Comparison of ENCODE assay signal across 18 mouse cellular contexts in genomic region chr2:5287044-5287380, GRCm38 (mm10).
DNase-seq lines count a peak whose midpoint lies in the region; ATAC-seq and TF ChIP-seq lines count a peak whose summit lies in the region.
"Had no signal": no experiment of that assay in that cellular context is flagged by ENCODE, and none has a peak within 500 bp of the region (broad histone marks: within the 10 kb centered on the region; RNA-seq: fewer than 3 reads in every experiment).

No protein-coding gene starts in this region.

- DNase-seq in kidney, adult 2 months: peak; percentile 27
- no peak for DNase-seq in kidney, adult 9 months
- DNase-seq in CH12.LX (ENCODE audit: extremely low read depth): no peak
- DNase-seq: cerebellum, adult 11-12 months; heart, adult 2 months; heart, postnatal 4 days; midbrain, embryonic 14.5 days; retina, postnatal 1 day; thymus, postnatal 36 days had no signal

- no peak for TF ChIP-seq CTCF in kidney, adult 2 months (conservative IDR thresholded peaks at IDR 0.05; ENCODE audit: insufficient read depth, insufficient read length, low read depth, low read length)
- no peak for TF ChIP-seq CTCF in CH12.LX (conservative IDR thresholded peaks at IDR 0.05 in 1 of 2, IDR thresholded peaks at IDR 0.05 in 1 of 2; ENCODE audit: low read depth in 2 of 2, low read length in 2 of 2)

- H3K36me3 ChIP-seq in kidney, adult 2 months (ENCODE audit: control insufficient read depth, insufficient read depth, low read length): no peaks in the 10 kb centered on the region
- H3K36me3 ChIP-seq in CH12.LX (replicated peaks in 1 of 2; ENCODE audit: control insufficient read depth in 1 of 2, insufficient read depth in 1 of 2, low read length in 1 of 2): no peaks in the 10 kb centered on the region
- no peaks in the 10 kb centered on the region for H3K36me3 ChIP-seq in myocyte (ENCODE audit: control insufficient read depth, insufficient read depth)
- H3K36me3 ChIP-seq in forebrain, embryonic 13.5 days (ENCODE audit: poor library complexity, severe bottlenecking): no peaks in the 10 kb centered on the region
- H3K36me3 ChIP-seq: forebrain, embryonic 10.5 days; limb, embryonic 12.5 days; neural tube, embryonic 13.5 days had no signal

- H3K79me2 ChIP-seq in CH12.LX (replicated peaks; ENCODE audit: control insufficient read depth, extremely low read depth, insufficient read depth, poor library complexity, severe bottlenecking) (no peaks in the 10 kb centered on the region), myocyte (ENCODE audit: control insufficient read depth, insufficient read depth) (no peaks in the 10 kb centered on the region)

- no peak for TF ChIP-seq RAD21 in CH12.LX (IDR thresholded peaks at IDR 0.05; ENCODE audit: low read depth, low read length)

- dilution Hi-C loops in CH12.LX (cut with MboI; ENCODE audit: extremely low pct_ligation_motif_present, extremely low pct_unique_long_range_greater_than_20kb, low sequenced_read_pairs): no loop called here

- in situ Hi-C loops in CH12.LX (cut with MboI; ENCODE audit: low pct_ligation_motif_present, low pct_unique_long_range_greater_than_20kb, low sequenced_read_pairs): no loop called here

- ATAC-seq in megakaryocyte, adult 5-6 weeks (ENCODE audit: poor library complexity, severe bottlenecking): no peak
- ATAC-seq in forebrain, embryonic 13.5 days: no peak
- ATAC-seq: CD4-positive, CD25-positive, alpha-beta regulatory T cell, adult 4 months; inflammation-experienced regulatory T-cells, adult 6 months had no signal

- peaks cover 5% of the 10 kb centered on the region for H3K9me3 ChIP-seq in CH12.LX (replicated peaks; ENCODE audit: low read length)
- no peaks in the 10 kb centered on the region; the same call in 1 of the 2 replicates for H3K9me3 ChIP-seq in forebrain, embryonic 13.5 days (replicated peaks)
- H3K9me3 ChIP-seq: forebrain, embryonic 10.5 days; neural tube, embryonic 13.5 days had no signal

- H3K27me3 ChIP-seq in kidney, adult 2 months (replicated peaks; ENCODE audit: control insufficient read depth, insufficient read depth, low read length): no peaks in the 10 kb centered on the region
- no peaks in the 10 kb centered on the region for H3K27me3 ChIP-seq in CH12.LX (replicated peaks)
- no peaks in the 10 kb centered on the region for H3K27me3 ChIP-seq in myocyte (ENCODE audit: control insufficient read depth, insufficient read depth, insufficient read length)
- H3K27me3 ChIP-seq in forebrain, embryonic 13.5 days: no peaks in the 10 kb centered on the region
- H3K27me3 ChIP-seq: limb, embryonic 12.5 days; neural tube, embryonic 13.5 days had no signal

- H3K4me3 ChIP-seq in kidney, adult 2 months (ENCODE audit: insufficient read depth, low read depth, low read length): no peak overlapping the region
- H3K4me3 ChIP-seq in CH12.LX (replicated peaks in 1 of 3; ENCODE audit: low read depth in 2 of 3, low read length in 2 of 3, poor library complexity in 1 of 3): no peak overlapping the region
- H3K4me3 ChIP-seq in brown adipose tissue, adult 24 weeks (ENCODE audit: insufficient read depth, low read depth, low read length): no peak overlapping the region
- no peak overlapping the region for H3K4me3 ChIP-seq in myocyte
- H3K4me3 ChIP-seq in forebrain, embryonic 13.5 days: no peak overlapping the region
- H3K4me3 ChIP-seq: forebrain, embryonic 10.5 days; heart, adult 2 months; limb, embryonic 12.5 days; neural tube, embryonic 13.5 days had no signal

- no peak for TF ChIP-seq POLR2A in kidney, adult 2 months (IDR thresholded peaks at IDR 0.05; ENCODE audit: low read depth, low read length)
- TF ChIP-seq POLR2A in CH12.LX (IDR thresholded peaks at IDR 0.05; ENCODE audit: low read depth, low read length) (no peak), myocyte (IDR thresholded peaks at IDR 0.05; ENCODE audit: insufficient read length, low read depth) (no peak)

- no peak overlapping the region for H3ac ChIP-seq in myocyte (ENCODE audit: control insufficient read depth, insufficient read length)

- H3K4me1 ChIP-seq in kidney, adult 2 months (ENCODE audit: control insufficient read depth, insufficient read depth, low read length): peaks cover 6% of the 10 kb centered on the region; the same call in 1 of the 2 replicates
- peaks cover 12 to 41% of the 10 kb centered on the region in 2 experiments for H3K4me1 ChIP-seq in CH12.LX (ENCODE audit: control insufficient read depth in 1 of 2, insufficient read depth in 2 of 2)
- H3K4me1 ChIP-seq in brown adipose tissue, adult 24 weeks (ENCODE audit: control insufficient read depth, insufficient read depth, insufficient read length, low read length): peaks cover 2% of the 10 kb centered on the region; the same call in 1 of the 2 replicates
- no peaks in the 10 kb centered on the region for H3K4me1 ChIP-seq in forebrain, embryonic 13.5 days
- H3K4me1 ChIP-seq: forebrain, embryonic 10.5 days; limb, embryonic 12.5 days; neural tube, embryonic 13.5 days had no signal

- H3K4me2 ChIP-seq in CH12.LX (ENCODE audit: insufficient read depth, low read depth, poor library complexity, severe bottlenecking) (no peak overlapping the region), myocyte (ENCODE audit: low read depth) (peak overlapping the region; percentile 25)
- no peak overlapping the region for H3K4me2 ChIP-seq in forebrain, embryonic 13.5 days
- H3K4me2 ChIP-seq: limb, embryonic 12.5 days; neural tube, embryonic 13.5 days had no signal

- no peak overlapping the region for H3K9ac ChIP-seq in CH12.LX (ENCODE audit: insufficient read depth, low read depth)
- H3K9ac ChIP-seq in forebrain, embryonic 13.5 days: no peak overlapping the region
- H3K9ac ChIP-seq: limb, embryonic 12.5 days; neural tube, embryonic 13.5 days had no signal

- 68% methylated on average over 3 of the region's 3 CpGs for WGBS in kidney, adult 2 months
- WGBS in forebrain, embryonic 13.5 days: 94% methylated on average over 3 of the region's 3 CpGs

- no peak for TF ChIP-seq EP300 in CH12.LX (IDR thresholded peaks at IDR 0.05; ENCODE audit: low read length)

- peak overlapping the region; percentile 62 for H3K27ac ChIP-seq in kidney, adult 2 months (ENCODE audit: insufficient read depth, low read depth, low read length)
- H3K27ac ChIP-seq in CH12.LX (ENCODE audit: insufficient read depth, low read depth): no peak overlapping the region
- 0 out of 2 replicates have a peak overlapping the region, but pooled peaks have one; percentile 28 for H3K27ac ChIP-seq in brown adipose tissue, adult 24 weeks (replicated peaks; ENCODE audit: low read depth, low read length)
- H3K27ac ChIP-seq in forebrain, embryonic 13.5 days: no peak overlapping the region
- H3K27ac ChIP-seq: forebrain, embryonic 10.5 days; heart, adult 2 months; limb, embryonic 12.5 days; neural tube, embryonic 13.5 days had no signal

TF ChIP-seq in CH12.LX, 34 proteins besides CTCF, POLR2A, EP300 and RAD21:
- TF ChIP-seq JUN (IDR thresholded peaks at IDR 0.05; ENCODE audit: insufficient read depth, low read depth, low read length) (no peak), UBTF (IDR thresholded peaks at IDR 0.05; ENCODE audit: low read depth, low read length) (0 out of 2 replicates have a peak, but pooled peaks have one; percentile 4)

TF ChIP-seq in myocyte, 11 proteins besides CTCF, POLR2A, EP300 and RAD21:
- TF ChIP-seq MYOG (IDR thresholded peaks at IDR 0.05; ENCODE audit: control insufficient read depth in 1 of 3, insufficient read depth in 1 of 3, insufficient read length in 2 of 3, low read depth in 2 of 3) (no peak), MAX (IDR thresholded peaks at IDR 0.05; ENCODE audit: low read depth) (no peak), TCF12 (IDR thresholded peaks at IDR 0.05; ENCODE audit: insufficient read depth, poor library complexity, severe bottlenecking) (no peak), SRF (IDR thresholded peaks at IDR 0.05; ENCODE audit: control insufficient read depth, insufficient read length, low read depth) (no peak), REST (IDR thresholded peaks at IDR 0.05; ENCODE audit: insufficient read depth, insufficient read length) (no peak), USF1 (IDR thresholded peaks at IDR 0.05; ENCODE audit: low read depth) (no peak), POLR2AphosphoS2 (IDR thresholded peaks at IDR 0.05; ENCODE audit: insufficient read length, low read depth) (no peak), TCF3 (IDR thresholded peaks at IDR 0.05; ENCODE audit: insufficient read length, low read depth) (no peak), CEBPB (IDR thresholded peaks at IDR 0.05; ENCODE audit: insufficient read depth, poor library complexity, severe bottlenecking) (no peak), MYOD1 (IDR thresholded peaks at IDR 0.05; ENCODE audit: control insufficient read depth in 1 of 3, insufficient read length in 2 of 3, low read depth in 2 of 3) (no peak), E2F4 (IDR thresholded peaks at IDR 0.05; ENCODE audit: insufficient read depth) (no peak)

Comparison
In these comparisons a context has a peak if more than half of its experiments do, and no peak if none do; other contexts are left out.
1. H3K27ac ChIP-seq: peak in kidney, adult 2 months (single experiment) and brown adipose tissue, adult 24 weeks (single experiment); none in CH12.LX (single experiment) and forebrain, embryonic 13.5 days (single experiment).